Mouse (Mus musculus): ENCODE measurements around the gene Eda2r. TPM values are rescaled to one million over a fixed set of nuclear protein-coding genes. Genes with fewer than 3 reads are reported as not detected.

The Eda2r gene
- 0.38 and 0.57 TPM in 2 replicates for polyA plus RNA-seq (2021; fragmentation: Nextera tagmentation)
- long read RNA-seq, experiment 1 = 0 reads
- long read RNA-seq, experiment 2 = 0 reads

GRCm38 (mm10) chrX:97377065-97377421 is at the start of gene Eda2r:
TSS of gene Eda2r (minus strand) at chrX:97377216.

Measured in layer of hippocampus, adult 6 months (tissue).